Mouse (Mus musculus) T-cell, adult 2 months (primary cell): ENCODE data around the gene Bms1.

Experiments used
- DNase-seq: peaks from one replicate; pipeline ENCODE4 v3.0.0; 2022; ENCODE audit warnings: low spot score

Gene Bms1

DNA sequence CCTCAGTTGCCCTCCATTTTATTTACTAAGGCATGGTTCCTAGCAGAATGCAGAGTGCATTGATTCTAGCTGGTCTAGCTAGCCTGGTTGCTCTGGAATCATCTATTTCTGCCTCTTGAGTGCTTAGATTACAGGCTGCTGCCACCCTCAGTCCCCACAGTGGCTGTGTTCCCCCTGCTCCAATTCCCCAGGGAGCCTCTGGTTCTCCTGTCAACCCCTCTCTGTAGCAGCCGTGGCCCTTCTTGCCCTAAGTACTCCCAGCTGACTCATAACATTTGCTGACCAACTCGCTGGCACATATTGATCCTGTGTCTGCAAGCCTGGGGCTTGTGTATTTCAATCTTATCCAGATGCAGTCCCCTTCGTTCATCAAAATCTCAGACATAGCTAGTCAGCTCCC lies 53.1 kb downstream of the Bms1 start:
- DNase-seq, result no peak

DNA sequence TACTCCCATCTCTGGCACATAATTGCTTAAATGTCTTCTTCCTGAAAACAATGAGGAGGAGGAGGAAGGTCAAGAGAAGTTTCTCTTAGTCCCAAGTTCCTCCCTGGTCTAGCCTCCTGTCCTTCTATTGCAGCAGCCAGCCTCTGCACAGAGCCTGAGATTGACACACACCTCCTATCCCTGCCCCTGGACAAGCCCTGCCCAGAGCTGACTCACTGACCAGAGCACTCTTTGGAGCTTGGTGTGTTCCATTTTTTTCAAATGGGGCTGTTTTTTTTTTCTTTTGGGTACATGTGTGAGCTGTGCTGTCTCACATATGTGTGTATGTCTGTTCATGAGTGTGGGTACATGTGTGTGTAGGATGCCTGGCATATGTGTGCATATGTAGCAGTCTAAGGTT lies 53.5 kb downstream of the Bms1 start:
- DNase-seq, result no peak

GRCm38 (mm10) chr6:118350342-118350741 lies 68.9 kb downstream of the Bms1 start:
- no peak for DNase-seq

DNA sequence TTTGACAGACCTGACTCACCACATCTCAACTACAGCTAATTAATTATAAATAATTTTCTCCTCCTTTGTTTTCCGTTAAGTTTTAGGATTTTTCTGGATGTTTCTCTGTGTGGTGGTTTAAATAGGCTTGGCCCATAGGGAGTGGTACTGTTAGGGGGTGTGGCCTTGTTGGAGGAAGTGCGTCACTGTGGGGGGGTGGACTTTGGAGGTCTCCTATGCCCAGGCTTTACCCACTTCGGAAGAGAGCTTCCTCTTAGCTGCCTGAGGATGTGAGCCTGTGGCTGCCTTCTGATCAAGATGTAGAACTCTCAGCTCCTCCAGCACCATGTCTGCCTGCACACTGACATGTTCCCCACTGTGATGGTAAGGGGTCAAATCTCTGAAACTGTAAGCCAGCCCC lies 71.1 kb downstream of the Bms1 start:
- DNase-seq, result no peak

- no peak for DNase-seq
These were observed 72.0 kb downstream of the Bms1 start for GRCm38 (mm10) chr6:118347291-118347690.

DNA sequence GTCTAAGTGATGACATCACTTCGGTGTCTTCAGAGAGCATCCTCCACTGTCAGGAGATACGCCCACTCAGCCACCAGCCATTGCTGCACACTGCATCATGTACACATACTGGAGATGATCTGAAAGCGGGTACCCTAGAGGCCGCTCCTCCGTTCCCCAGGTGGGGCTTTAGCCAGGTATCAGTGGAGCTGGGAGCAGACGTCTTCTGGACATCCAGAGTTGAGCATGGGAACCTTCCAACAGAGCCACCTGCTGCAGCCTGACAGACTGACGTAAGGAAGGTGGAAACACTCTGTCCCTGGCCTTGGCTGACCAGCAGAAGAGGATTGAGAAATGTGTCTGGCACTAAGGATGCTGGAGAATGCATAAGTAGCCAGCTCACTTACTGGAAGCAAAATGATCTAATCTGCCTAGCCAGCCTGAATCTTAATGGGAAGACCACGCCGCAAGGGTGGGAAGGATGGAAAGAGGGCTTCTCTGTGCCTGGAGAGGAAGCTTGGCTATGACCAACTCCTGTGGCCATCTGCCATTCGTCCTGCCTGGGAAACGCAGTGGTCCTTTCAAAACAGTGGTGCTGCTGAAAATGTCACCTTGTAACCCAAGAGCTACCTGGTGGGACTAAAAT lies 77.3 kb downstream of the Bms1 start:
- no peak for DNase-seq

- DNase-seq, result no peak
These were observed 81.6 kb downstream of the Bms1 start for GRCm38 (mm10) chr6:118337660-118338059.

GRCm38 (mm10) chr6:118336541-118337480 lies 82.5 kb downstream of the Bms1 start:
- DNase-seq, result no peak

GRCm38 (mm10) chr6:118335934-118336450 lies 83.3 kb downstream of the Bms1 start:
- no peak for DNase-seq

DNA sequence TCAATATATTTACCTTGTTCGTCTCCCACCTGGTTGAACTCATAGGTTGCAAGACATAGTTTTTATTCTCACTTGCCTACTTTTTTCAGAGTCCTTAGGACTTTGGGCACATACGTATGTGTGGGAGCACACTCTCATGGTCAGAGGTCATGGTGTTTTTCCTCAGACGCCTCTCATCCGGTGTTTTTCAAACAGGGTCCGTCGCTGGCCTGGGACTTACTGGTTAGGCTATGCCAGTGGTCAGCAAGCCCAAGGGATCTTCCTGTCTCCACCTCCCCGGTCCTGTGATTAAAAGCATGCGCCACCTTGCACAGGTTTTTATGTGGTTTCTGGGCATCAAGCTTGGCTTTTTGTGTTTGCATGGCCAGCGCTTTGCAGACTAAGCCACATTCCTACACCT lies 85.4 kb downstream of the Bms1 start:
- DNase-seq, result no peak
